Mouse (Mus musculus) layer of hippocampus, postnatal 25 days (tissue): ENCODE measurements around the gene Bcl6. TPM values are rescaled to one million over a fixed set of nuclear protein-coding genes. Genes with fewer than 3 reads are reported as not detected.

ENCODE experiments used
- DNase-seq, 2 experiments: peaks; one replicate each; pipeline ENCODE4 v3.0.0; 2022; ENCODE audit warnings: mixed read lengths in 2 of 2, low spot score in 1 of 2; ENCODE audit errors: extremely low spot score in 1 of 2
- total RNA-seq, 2 experiments: library from RNA; stranded (reverse); gene quantifications; 2 replicates each; pipeline ENCODE4 v1.2.3; 2021

Bcl6 gene
- total RNA-seq, 2 experiments from 2014 or later, result 50.2 to 53.1 TPM

DNA sequence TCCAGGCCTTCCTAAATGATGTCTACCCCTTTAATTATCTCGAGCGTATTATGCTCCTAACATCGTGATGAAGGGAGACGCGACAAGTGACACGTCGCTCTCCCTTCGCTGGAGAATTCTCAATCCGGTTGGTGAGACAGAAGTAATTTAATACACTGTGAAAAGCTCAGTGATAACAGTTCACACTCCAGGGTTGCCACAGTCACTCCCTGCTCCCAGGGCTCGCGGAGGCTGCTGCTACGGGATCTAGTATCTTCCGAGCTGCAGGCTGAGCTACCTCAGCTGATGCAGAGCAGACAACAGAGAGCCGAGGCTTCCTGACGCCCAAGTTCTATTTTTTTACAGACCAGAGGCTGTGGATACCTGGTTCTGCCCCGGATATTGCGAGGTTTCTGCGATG, 57.4 kb downstream of the Bcl6 start:
- DNase-seq, result no peak

DNA sequence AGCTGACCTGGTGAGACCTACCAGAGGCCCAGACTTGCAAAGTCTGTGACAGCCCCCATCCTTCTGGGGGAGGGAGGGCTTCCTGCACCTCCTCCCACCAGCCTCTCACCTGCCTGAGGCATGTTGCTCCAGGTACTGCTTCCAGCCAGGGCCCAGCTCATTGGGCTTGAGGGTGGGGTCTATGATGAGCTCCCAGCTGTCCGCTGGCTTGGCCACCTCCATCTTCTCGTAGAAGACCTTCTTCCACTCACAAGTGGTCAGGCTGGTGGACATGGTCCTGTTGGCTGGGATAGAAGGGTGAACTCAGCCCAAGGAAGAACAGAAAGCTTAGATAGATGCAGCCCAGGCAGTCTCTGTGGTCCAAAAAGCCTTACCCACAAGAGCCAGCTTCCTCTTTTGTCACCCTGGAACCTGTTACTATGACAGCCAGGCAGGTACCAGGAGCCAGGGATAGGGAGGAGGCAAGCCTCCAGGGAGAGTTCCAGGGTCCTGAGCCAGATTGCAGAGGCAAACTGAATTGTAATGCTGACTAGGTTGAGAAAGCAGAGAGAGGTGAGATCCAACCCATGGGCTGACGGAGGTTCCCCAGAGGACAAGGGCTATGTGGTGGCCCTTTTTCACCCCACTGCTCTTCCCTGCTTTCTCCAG, 58.1 kb downstream of the Bcl6 start:
- no peak for DNase-seq

DNA sequence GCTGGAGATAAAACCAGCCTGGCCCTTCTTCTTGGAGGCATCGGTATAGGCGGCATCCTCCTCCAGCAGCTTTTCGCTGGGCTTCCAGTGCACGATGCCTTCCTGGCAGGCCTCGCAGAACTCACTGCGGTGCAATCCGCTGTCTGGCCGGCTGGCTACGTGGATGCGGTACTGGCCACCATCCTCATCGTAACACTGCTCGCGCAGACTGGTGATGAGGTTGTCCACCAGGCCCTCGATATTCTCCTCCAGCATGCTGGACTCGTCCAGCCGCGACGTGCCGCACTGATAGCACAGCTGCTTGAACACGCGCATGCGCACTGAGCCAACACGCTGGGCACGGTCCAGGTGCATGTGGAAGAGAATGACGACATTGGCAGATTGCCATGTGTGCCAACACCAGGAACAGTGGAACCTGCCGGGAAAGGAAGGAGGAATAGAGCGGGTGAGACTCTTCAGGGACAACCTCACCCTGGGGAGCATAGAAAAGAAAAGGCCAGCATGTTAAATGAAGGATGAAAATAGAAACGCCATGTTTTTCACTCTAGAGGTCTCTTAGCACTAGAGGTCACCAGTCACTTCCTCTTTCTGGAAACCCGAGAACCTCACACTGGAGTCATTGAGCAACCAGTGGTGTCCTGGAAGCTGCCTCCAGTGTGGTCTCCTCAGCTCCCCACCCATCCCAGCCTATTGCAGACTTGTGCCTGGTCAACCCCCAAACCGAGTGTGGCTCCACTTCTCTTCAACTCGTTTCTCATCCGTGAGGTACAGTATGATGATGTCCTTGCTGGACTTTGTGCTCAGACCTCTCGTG, 61.1 kb downstream of the Bcl6 start:
- DNase-seq, result no peak

DNA sequence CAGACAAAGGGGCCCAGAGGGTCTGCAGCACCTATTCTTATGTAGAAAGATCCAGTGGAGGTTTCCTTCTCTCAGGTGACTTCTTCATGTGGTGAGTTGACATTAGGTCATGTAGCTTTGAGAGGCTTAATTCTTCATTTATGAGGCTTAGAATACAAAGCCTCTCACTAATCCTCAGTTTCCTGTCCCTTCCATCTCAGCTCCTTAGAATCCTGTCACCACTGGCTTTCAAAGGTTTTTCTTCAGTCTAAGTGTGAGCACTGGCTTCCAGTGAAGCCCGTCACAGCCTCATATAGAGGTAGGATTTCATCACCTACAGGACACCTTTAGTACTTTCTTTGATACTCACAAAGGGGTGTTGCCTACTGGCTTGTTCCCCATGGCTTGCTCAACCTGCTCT, 65.7 kb downstream of the Bcl6 start:
- no peak for DNase-seq

DNA sequence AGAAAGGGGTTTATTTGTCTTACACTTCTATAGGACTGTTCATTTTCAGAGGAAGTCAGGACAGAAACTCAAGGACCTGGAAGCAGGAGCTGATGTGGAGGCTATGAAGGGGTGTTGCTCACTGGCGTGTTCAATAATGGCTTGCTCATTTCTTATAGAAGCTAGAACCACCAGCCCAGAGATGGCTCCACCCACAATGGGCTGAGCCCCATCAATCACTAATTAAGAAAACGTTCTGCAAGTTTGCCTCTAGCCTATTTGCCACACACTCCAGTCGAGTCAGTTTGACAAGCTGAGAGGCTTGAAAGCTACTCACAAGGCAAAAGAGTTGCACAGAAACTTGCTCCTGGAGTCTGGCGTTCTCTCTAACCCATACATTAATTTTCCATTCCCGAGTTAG, 67.0 kb downstream of the Bcl6 start:
- no peak for DNase-seq

DNA sequence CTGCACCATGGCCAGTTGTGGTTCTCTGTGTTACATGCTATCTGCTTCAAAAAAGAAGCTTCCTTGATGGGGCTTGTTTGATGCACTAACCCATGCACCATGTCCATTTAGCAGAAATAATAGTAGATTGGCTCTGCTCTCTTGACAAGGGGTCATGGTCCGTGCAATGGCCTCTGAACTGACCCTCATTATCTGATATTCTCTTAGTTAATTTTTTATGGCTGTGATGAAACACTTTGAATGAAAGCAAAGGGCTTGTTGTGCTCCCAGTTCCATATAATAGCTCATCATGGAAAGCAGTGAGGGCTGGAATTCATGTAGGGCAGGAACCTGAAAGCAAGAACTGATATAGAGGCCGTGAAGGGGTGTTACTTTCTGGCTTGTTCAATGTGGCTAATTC, 69.2 kb downstream of the Bcl6 start:
- no peak for DNase-seq

Other genes starting within 250 kb of the Bcl6 start
- gene Sst, start 97.9 kb downstream of the Bcl6 start, total RNA-seq, result 100 to 1,000 TPM; 425 to 485 TPM
- gene Rtp2, start 56.5 kb downstream of the Bcl6 start, total RNA-seq, result under 1 TPM; 0.47 to 0.49 TPM
- gene Gm37419, start 370 bp downstream of the Bcl6 start, total RNA-seq, result not detected